Mouse (Mus musculus) lung, embryonic 14.5 days (tissue): ENCODE measurements around the gene Tapt1. TPM values are rescaled to one million over a fixed set of nuclear protein-coding genes. Genes with fewer than 3 reads are reported as not detected.

ENCODE experiments used
- ATAC-seq: fragments of 200-750 bp; cut with Nextera tagmentation; 2 replicates; pipeline ENCODE4 v1.8.0; 2017; ENCODE audit warnings: mild to moderate bottlenecking, moderate TSS enrichment, moderate library complexity; ENCODE audit not compliant: insufficient read depth
- DNase-seq: peaks from one replicate; pipeline ENCODE4 v3.0.0-alpha.2; 2015
- H3K27ac ChIP-seq: fragments of 300-500 bp; sonication (generic); 2 replicates; pipeline ENCODE4 v1.5.1; 2014; ENCODE audit warnings: low read depth, mild to moderate bottlenecking, moderate library complexity
- H3K27me3 ChIP-seq: fragments of 300-500 bp; sonication (generic); 2 replicates; pipeline ENCODE4 v1.6.1; 2014; ENCODE audit warnings: low read length, control low read depth; ENCODE audit not compliant: insufficient read depth
- H3K36me3 ChIP-seq: fragments of 300-500 bp; sonication (generic); 2 replicates; pipeline ENCODE4 v1.6.1; 2014; ENCODE audit warnings: control low read depth; ENCODE audit not compliant: insufficient read depth
- H3K4me1 ChIP-seq: fragments of 300-500 bp; sonication (generic); 2 replicates; pipeline ENCODE4 v1.6.1; 2014; ENCODE audit warnings: antibody characterized with exemption, control low read depth; ENCODE audit not compliant: insufficient read depth
- H3K4me2 ChIP-seq: fragments of 300-500 bp; sonication (generic); 2 replicates; pipeline ENCODE4 v1.6.1; 2014; ENCODE audit warnings: mild to moderate bottlenecking
- H3K4me3 ChIP-seq: fragments of 300-500 bp; sonication (generic); 2 replicates; pipeline ENCODE4 v1.5.1; 2014; ENCODE audit warnings: low read depth, low read length
- H3K9ac ChIP-seq: fragments of 300-500 bp; sonication (generic); 2 replicates; pipeline ENCODE4 v1.6.1; 2014
- H3K9me3 ChIP-seq: fragments of 300-500 bp; sonication (generic); 2 replicates; pipeline ENCODE4 v1.6.1; 2016; ENCODE audit warnings: low read depth, low read length, control low read depth
- CTCF ChIP-seq: IDR thresholded peaks from 2 replicates; pipeline ENCODE4 v1.5.1; 2016; ENCODE audit warnings: antibody characterized with exemption, low read depth
- WGBS: fragments of 180-500 bp; shearing (Covaris S2); extraction: QIAGEN DNeasy Blood & Tissue Kit; methylation state at CpG from one replicate; pipeline ENCODE4 v1.1.7; 2014; 5-methylcytosine and 5-hydroxymethylcytosine counted together
- polyA plus RNA-seq: library from polyadenylated mRNA; unstranded; fragments of >200 nt; fragmentation: Nextera tagmentation; extraction: Ambion mirVana; gene quantifications from 2 replicates; pipeline ENCODE4 v1.2.1, GENCODE M21; 2014

Tapt1 gene
- polyA plus RNA-seq, 1 experiment from 2014 or later: 41.0 TPM

DNA sequence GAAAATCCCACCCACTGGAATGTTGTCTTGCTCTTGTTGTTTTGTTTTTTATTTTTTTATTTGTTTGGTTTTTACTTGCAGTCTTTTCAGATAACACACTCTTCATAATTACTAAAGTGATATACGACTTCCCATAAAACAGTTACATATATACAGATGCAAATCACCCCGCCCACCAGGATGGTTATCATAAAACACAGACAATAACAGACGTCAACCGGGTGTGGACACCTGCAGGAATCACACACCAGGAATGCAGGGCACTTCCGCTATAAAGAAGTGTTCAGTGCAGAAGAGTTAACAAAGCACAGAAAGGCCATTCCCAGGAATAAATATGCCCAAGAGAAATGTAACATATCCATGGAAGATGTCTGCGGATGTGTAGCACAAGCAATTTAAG lies 68.7 kb downstream of the Tapt1 start:
- no peak for TF ChIP-seq CTCF
- H3K36me3 ChIP-seq: no peaks in the 10 kb centered on the region
- no peak overlapping the region for H3K4me3 ChIP-seq
- H3K4me2 ChIP-seq: no peak overlapping the region
- no peak overlapping the region for H3K9ac ChIP-seq
- 67% methylated on average over 6 of the region's 6 CpGs for WGBS
- no peaks in the 10 kb centered on the region for H3K27me3 ChIP-seq
- no peak for DNase-seq
- no peak overlapping the region for H3K27ac ChIP-seq
- no peak for ATAC-seq
- H3K4me1 ChIP-seq: peaks cover 3% of the 10 kb centered on the region; the same call in 1 of the 2 replicates
- H3K9me3 ChIP-seq: no peaks in the 10 kb centered on the region

DNA sequence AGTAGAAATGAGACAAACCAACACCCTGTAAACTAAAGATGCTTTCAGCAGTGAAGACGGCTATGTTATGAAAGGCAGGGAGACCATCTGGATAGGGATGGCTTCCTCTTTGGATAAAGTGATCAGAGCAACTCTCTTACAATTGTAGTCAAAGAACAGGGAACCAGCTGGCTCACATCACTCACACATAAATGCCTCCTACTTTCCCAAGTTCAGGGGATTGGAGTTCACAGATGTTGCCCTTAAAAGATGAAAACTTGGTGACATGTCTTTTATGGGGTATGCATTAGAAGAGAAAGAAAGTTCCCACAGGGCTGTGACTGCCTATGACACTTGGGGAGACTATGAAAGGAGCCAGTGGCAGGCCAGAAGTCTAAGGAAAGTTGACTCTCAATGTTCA lies 73.4 kb downstream of the Tapt1 start:
- H3K9ac ChIP-seq: no peak overlapping the region
- DNase-seq (peak; percentile 93), ATAC-seq (peak; percentile 70)
- peaks cover 6% of the 10 kb centered on the region for H3K9me3 ChIP-seq
- H3K4me3 ChIP-seq: no peak overlapping the region
- no peak for TF ChIP-seq CTCF
- no peaks in the 10 kb centered on the region for H3K36me3 ChIP-seq
- peaks cover 12% of the 10 kb centered on the region; the same call in 1 of the 2 replicates for H3K4me1 ChIP-seq
- H3K27ac ChIP-seq: peak overlapping the region; percentile 64
- no peaks in the 10 kb centered on the region for H3K27me3 ChIP-seq
- no peak overlapping the region for H3K4me2 ChIP-seq
- 38% methylated on average over 1 of the region's 1 CpGs for WGBS

DNA sequence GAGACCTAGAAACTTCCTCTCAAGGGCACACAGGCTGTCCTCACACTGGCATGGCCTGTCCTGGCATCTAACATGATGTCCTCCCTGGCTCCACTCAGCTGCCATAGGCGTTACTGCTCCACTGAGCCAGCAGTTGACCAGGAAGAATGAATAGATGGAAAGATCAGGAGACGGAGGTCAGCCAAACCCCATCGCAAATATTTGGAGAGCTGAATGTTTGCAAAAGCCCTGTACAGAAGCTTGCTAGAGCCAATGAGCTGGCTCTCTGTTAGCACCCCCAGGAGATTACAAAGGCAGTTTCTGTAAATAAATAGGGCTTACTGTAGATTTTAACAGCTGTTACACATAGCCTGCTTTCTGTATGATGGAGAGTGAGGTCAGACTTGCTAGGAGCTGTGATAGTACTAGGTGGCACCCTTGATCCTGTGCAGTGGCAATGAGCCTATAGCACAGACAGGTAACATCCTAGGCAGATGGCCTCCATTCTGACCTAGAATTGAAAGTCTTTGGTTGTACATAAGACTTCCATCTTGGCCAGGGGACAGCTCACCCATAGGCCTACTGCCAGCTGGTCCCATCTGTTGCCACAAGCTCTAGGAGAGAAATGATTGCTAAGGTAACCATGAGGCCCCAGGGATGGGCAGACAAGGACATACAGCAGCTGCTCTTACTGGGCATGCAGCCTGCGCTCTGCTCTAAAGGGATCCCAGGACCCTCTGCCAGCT lies 74.9 kb downstream of the Tapt1 start:
- Histone ChIP-seq H3K4me2 (no peak overlapping the region), H3K4me3 (no peak overlapping the region), H3K36me3 (no peaks in the 10 kb centered on the region), H3K9me3 (peaks cover 6% of the 10 kb centered on the region), H3K27ac (peak overlapping the region; percentile 64), H3K9ac (no peak overlapping the region), H3K27me3 (no peaks in the 10 kb centered on the region), H3K4me1 (peaks cover 12% of the 10 kb centered on the region; the same call in 1 of the 2 replicates)
- ATAC-seq (peak; percentile 92), DNase-seq (peak; percentile 90)
- no peak for TF ChIP-seq CTCF
- 21% methylated on average over 4 of the region's 4 CpGs for WGBS

DNA sequence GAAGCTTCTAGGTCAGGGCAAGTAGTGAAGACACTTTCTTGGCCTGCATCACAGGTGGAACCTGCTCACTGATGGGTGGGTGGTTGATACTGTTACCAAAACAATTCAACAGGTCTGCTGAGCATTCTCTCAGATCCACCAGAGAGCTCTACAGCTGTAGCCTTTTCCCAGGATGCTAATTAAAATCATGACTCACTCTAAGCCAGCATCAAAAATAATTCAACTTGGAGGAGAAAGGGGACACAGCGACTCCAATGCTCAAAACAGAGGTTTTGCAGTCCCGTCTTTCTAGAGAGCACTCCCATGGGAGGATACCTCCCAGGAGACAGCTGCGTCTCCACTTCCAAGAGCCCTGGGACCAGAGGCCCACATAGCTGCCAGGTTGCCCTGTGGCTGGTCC lies 78.7 kb downstream of the Tapt1 start:
- ATAC-seq (no peak), DNase-seq (no peak)
- 81% methylated on average over 3 of the region's 3 CpGs for WGBS
- Histone ChIP-seq H3K4me2 (no peak overlapping the region), H3K36me3 (no peaks in the 10 kb centered on the region), H3K9ac (no peak overlapping the region), H3K9me3 (peaks cover 6% of the 10 kb centered on the region), H3K4me3 (no peak overlapping the region), H3K4me1 (peaks cover 9% of the 10 kb centered on the region; the same call in 1 of the 2 replicates), H3K27me3 (no peaks in the 10 kb centered on the region), H3K27ac (no peak overlapping the region)
- no peak for TF ChIP-seq CTCF

DNA sequence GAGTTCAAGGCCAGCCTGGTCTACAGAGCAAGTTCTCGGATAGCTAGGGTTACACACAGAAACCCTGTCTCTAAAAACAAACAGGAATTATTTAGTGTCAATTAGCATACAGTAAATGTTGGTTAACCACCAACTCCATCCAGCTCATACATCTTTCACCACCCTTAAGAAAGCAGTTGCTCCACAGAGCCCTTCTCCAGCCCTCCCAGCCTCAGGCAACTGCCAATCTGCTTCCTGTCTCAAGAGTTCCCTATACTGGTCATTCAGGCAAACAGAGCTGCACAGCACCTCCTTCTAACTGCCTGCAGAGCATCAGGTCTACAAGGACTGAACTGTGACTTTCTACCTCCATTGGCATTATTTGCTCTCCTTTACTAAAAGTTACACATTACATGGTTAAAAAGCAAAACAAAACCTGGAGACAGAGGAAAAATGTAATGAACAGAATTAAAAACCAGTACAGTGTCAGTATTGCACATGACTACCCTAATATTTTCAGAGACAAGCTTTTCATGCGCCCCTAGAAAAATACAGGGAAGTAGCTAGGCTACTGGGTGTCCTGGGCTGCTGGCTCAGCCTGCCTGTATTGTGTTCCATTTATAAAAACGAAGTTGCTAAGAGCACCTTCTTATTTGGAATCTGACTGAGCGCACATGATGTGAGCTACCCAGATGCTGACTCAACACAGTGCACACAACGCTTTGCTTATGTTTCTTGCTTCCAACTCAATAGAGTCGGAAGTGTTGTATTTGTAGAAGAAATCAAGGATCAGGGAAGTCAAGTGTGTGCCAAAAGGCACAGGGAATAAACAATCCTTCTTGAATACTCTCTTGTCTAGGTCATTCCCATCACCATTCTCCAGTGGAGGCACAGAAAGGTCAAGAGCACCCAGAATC lies 79.7 kb downstream of the Tapt1 start:
- no peak for DNase-seq
- no peak for TF ChIP-seq CTCF
- ATAC-seq: no peak
- no peak overlapping the region for H3K9ac ChIP-seq
- H3K9me3 ChIP-seq: peaks cover 6% of the 10 kb centered on the region
- WGBS: 65% methylated on average over 6 of the region's 6 CpGs
- H3K4me1 ChIP-seq: no peaks in the 10 kb centered on the region
- H3K4me2 ChIP-seq: no peak overlapping the region
- no peak overlapping the region for H3K27ac ChIP-seq
- no peaks in the 10 kb centered on the region for H3K27me3 ChIP-seq
- no peaks in the 10 kb centered on the region for H3K36me3 ChIP-seq
- no peak overlapping the region for H3K4me3 ChIP-seq

DNA sequence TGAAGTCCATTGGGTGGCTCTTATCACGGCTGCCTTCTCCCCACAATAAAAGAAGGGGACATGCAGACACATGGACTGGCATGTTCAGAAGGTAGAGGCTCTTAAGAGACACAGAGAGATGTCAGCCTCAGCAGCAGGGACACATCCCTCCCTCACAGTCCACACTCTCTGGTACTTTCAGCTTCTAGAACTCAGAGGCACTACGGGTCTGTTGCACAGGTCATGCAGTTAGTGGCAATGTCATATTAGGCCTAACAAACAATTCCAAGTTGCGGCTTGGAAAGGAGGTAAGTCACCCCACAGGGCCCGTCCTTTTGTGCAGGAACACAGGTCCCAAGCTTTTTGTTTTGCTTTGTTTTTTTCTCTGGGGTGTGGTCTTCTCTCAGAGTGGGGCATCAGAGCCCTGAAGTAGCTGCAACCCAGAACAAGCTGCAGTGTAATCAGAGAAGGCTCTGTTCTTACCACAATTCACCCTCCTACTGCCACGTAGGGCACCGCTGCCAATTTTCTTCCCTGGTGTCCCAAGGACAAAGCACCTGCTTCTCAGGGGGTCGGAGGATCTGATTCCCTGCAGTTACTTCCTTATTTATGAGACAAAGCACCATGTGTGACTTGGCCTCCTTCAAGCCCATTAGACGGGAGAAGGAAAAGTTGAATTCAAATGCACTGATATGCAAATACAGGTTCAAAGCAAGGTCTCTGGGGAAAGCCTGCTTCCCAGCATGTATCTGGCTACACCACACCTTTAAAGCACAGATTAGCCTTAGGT lies 82.8 kb downstream of the Tapt1 start:
- no peak for TF ChIP-seq CTCF
- Histone ChIP-seq H3K9ac (no peak overlapping the region), H3K27ac (no peak overlapping the region), H3K4me2 (no peak overlapping the region), H3K36me3 (no peaks in the 10 kb centered on the region), H3K27me3 (no peaks in the 10 kb centered on the region), H3K9me3 (no peaks in the 10 kb centered on the region), H3K4me3 (no peak overlapping the region), H3K4me1 (no peaks in the 10 kb centered on the region)
- no peak for DNase-seq
- no peak for ATAC-seq
- WGBS: 47% methylated on average over 8 of the region's 8 CpGs
